In the genomic region with DNA sequence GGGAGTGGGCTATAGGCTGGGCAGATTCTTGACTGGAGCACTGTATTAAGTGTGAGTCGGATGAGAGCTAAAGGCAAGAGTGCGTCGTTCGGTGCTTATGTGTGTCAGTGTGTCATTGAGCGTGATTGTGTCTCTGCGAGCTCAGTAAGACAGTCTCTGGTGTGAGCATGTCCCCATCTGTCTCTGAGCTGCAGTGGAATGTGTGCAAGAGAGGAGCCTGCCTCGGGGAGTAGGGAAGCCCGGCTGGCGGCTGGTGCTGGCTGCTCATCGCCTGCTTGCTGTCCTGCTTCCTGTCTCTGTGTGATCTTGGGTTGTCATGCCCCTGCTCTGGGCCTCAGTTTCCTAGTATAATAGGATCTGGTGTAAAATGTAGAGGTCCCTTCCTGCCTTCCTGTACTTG, we compare ENCODE assay signal across 23 mouse cellular contexts. TPM values are rescaled to one million over a fixed set of nuclear protein-coding genes. Genes with fewer than 3 reads are reported as not detected.
A peak's percentile ranks its signal among the peaks of the same experiment; 100 is the strongest.
DNase-seq lines count a peak whose midpoint lies in the region; ATAC-seq and TF ChIP-seq lines count a peak whose summit lies in the region.
"Had no signal": no experiment of that assay in that cellular context is flagged by ENCODE, and none has a peak within 500 bp of the region (broad histone marks: within the 10 kb centered on the region; RNA-seq: fewer than 3 reads in every experiment).

No protein-coding gene starts in this region.

- no peak for TF ChIP-seq POLR2A in brain, embryonic 14.5 days (IDR thresholded peaks at IDR 0.05; ENCODE audit: borderline replicate concordance, extremely low read depth, insufficient read depth, insufficient read length, poor library complexity, severe bottlenecking)

- no peak overlapping the region for H3K9ac ChIP-seq in forebrain, embryonic 12.5 days
- no peak overlapping the region for H3K9ac ChIP-seq in midbrain, embryonic 14.5 days (replicated peaks; ENCODE audit: low read length)
- H3K9ac ChIP-seq in midbrain, postnatal 0 days (replicated peaks; ENCODE audit: low read length, poor library complexity, severe bottlenecking) = no peak overlapping the region
- H3K9ac ChIP-seq: embryonic facial prominence, embryonic 15.5 days; hindbrain, embryonic 14.5 days had no signal

- ATAC-seq in forebrain, embryonic 12.5 days (ENCODE audit: low FRiP score) = no peak
- peak; percentile 58; the same call in 1 of the 2 replicates for ATAC-seq in frontal cortex, adult (ENCODE audit: low TSS enrichment)
- ATAC-seq in midbrain, embryonic 14.5 days (ENCODE audit: low FRiP score, low TSS enrichment) = no peak
- no peak for ATAC-seq in midbrain, postnatal 0 days (ENCODE audit: low FRiP score)
- ATAC-seq: inflammation-experienced regulatory T-cells, adult 6 months; intestine, postnatal 0 days had no signal

- no peak overlapping the region for H3K4me2 ChIP-seq in forebrain, embryonic 12.5 days
- no peak overlapping the region for H3K4me2 ChIP-seq in midbrain, embryonic 14.5 days (ENCODE audit: low read length)
- no peak overlapping the region for H3K4me2 ChIP-seq in midbrain, postnatal 0 days (ENCODE audit: low read depth, low read length, poor library complexity, severe bottlenecking)
- H3K4me2 ChIP-seq: embryonic facial prominence, embryonic 15.5 days; hindbrain, embryonic 14.5 days had no signal

- TF ChIP-seq CTCF in midbrain, postnatal 0 days (IDR thresholded peaks at IDR 0.05) = no peak
- no peak for TF ChIP-seq CTCF in brain, embryonic 14.5 days (IDR thresholded peaks at IDR 0.05; ENCODE audit: borderline replicate concordance, extremely low read depth, insufficient read depth, insufficient read length)

- peaks cover 55% of the 10 kb centered on the region for H3K4me1 ChIP-seq in forebrain, embryonic 12.5 days
- peaks cover 35% of the 10 kb centered on the region for H3K4me1 ChIP-seq in forebrain, embryonic 10.5 days
- peaks cover 54% of the 10 kb centered on the region for H3K4me1 ChIP-seq in midbrain, embryonic 14.5 days (ENCODE audit: control insufficient read depth, insufficient read depth, low read length)
- H3K4me1 ChIP-seq in midbrain, postnatal 0 days (ENCODE audit: insufficient read depth, low read length) = peaks cover 45% of the 10 kb centered on the region

- no peaks in the 10 kb centered on the region for H3K9me3 ChIP-seq in forebrain, embryonic 12.5 days
- H3K9me3 ChIP-seq in forebrain, embryonic 10.5 days = no peaks in the 10 kb centered on the region
- no peaks in the 10 kb centered on the region for H3K9me3 ChIP-seq in midbrain, embryonic 14.5 days (ENCODE audit: control insufficient read depth, low read length)
- no peaks in the 10 kb centered on the region for H3K9me3 ChIP-seq in midbrain, postnatal 0 days (ENCODE audit: low read length)
- H3K9me3 ChIP-seq: embryonic facial prominence, embryonic 15.5 days; heart, embryonic 10.5 days had no signal

- H3K36me3 ChIP-seq in forebrain, embryonic 12.5 days (replicated peaks) = no peaks in the 10 kb centered on the region
- H3K36me3 ChIP-seq in forebrain, embryonic 10.5 days (replicated peaks) = no peaks in the 10 kb centered on the region
- H3K36me3 ChIP-seq in midbrain, embryonic 14.5 days (ENCODE audit: control insufficient read depth, insufficient read depth, low read length) = no peaks in the 10 kb centered on the region
- H3K36me3 ChIP-seq in midbrain, postnatal 0 days (ENCODE audit: insufficient read depth, low read length) = no peaks in the 10 kb centered on the region
- H3K36me3 ChIP-seq: embryonic facial prominence, embryonic 15.5 days; heart, embryonic 10.5 days had no signal

- no peak for DNase-seq in forebrain, embryonic 10.5 days (ENCODE audit: extremely low spot score, low spot score)
- DNase-seq in frontal cortex, postnatal 25 days (ENCODE audit: low spot score in 2 of 2) = no peak
- DNase-seq in midbrain, embryonic 14.5 days = no peak
- DNase-seq in midbrain, postnatal 0 days (ENCODE audit: low spot score) = no peak
- DNase-seq in brain, embryonic 14.5 days (ENCODE audit: low read depth) = peak; percentile 54
- no peak for DNase-seq in right cerebral cortex, postnatal 4 days
- DNase-seq: adrenal gland, postnatal 10 days; cerebellum, adult 8-10 months; cerebellum, postnatal 14 days; embryo, embryonic 11 days; gastrocnemius, postnatal 10 days; heart, adult 18-20 months; heart, postnatal 10 days; heart, postnatal 4 days had no signal

- 0 out of 2 replicates have a peak overlapping the region, but pooled peaks have one; percentile 4 for H3K27ac ChIP-seq in forebrain, embryonic 12.5 days
- no peak overlapping the region for H3K27ac ChIP-seq in forebrain, embryonic 10.5 days
- peak overlapping the region; percentile 37; the same call in 1 of the 2 replicates for H3K27ac ChIP-seq in midbrain, embryonic 14.5 days (replicated peaks; ENCODE audit: low read depth, low read length)
- no peak overlapping the region for H3K27ac ChIP-seq in midbrain, postnatal 0 days (ENCODE audit: low read depth, low read length)
- H3K27ac ChIP-seq: embryonic facial prominence, embryonic 15.5 days; heart, embryonic 10.5 days; hindbrain, embryonic 14.5 days had no signal

- 81% methylated on average over 10 of the region's 10 CpGs for WGBS in forebrain, embryonic 12.5 days
- 76% methylated on average over 10 of the region's 10 CpGs for WGBS in forebrain, embryonic 10.5 days
- WGBS in midbrain, embryonic 14.5 days = 65% methylated on average over 10 of the region's 10 CpGs
- 66% methylated on average over 10 of the region's 10 CpGs for WGBS in midbrain, postnatal 0 days

- no peak overlapping the region for H3K4me3 ChIP-seq in forebrain, embryonic 12.5 days (replicated peaks)
- no peak overlapping the region for H3K4me3 ChIP-seq in forebrain, embryonic 10.5 days
- no peak overlapping the region for H3K4me3 ChIP-seq in midbrain, embryonic 14.5 days (replicated peaks; ENCODE audit: low read depth, low read length)
- H3K4me3 ChIP-seq in midbrain, postnatal 0 days (ENCODE audit: low read depth, low read length) = no peak overlapping the region
- H3K4me3 ChIP-seq: embryonic facial prominence, embryonic 15.5 days; erythroblast, embryonic 14.5 days; heart, embryonic 10.5 days had no signal

- peaks cover 6% of the 10 kb centered on the region for H3K27me3 ChIP-seq in forebrain, embryonic 12.5 days
- peaks cover 28% of the 10 kb centered on the region for H3K27me3 ChIP-seq in forebrain, embryonic 10.5 days (ENCODE audit: poor library complexity, severe bottlenecking)
- H3K27me3 ChIP-seq in midbrain, embryonic 14.5 days (ENCODE audit: control insufficient read depth, insufficient read depth, low read length) = no peaks in the 10 kb centered on the region
- H3K27me3 ChIP-seq in midbrain, postnatal 0 days (ENCODE audit: insufficient read depth, low read length) = no peaks in the 10 kb centered on the region
- H3K27me3 ChIP-seq: embryonic facial prominence, embryonic 15.5 days had no signal

RNA-seq across cellular contexts. Expression of gene Nrxn2, which starts 24.5 kb away (rescaled TPM):
- 17.1 and 17.6 TPM in 2 replicates for polyA plus RNA-seq in forebrain, embryonic 12.5 days (2016; fragmentation: Nextera tagmentation; extraction: Ambion mirVana)
- 2.8 and 3.1 TPM in 2 replicates for polyA plus RNA-seq in forebrain, embryonic 10.5 days (2016; fragmentation: Nextera tagmentation; extraction: Ambion mirVana)
- 54.1 and 105 TPM in 2 replicates for polyA plus RNA-seq in midbrain, embryonic 14.5 days (2014; fragmentation: Nextera tagmentation; extraction: Ambion mirVana)
- 382 and 409 TPM in 2 replicates for total RNA-seq in midbrain, postnatal 0 days (2014; rRNA removed)
- 74.3 and 75.7 TPM in 2 replicates for polyA plus RNA-seq in midbrain, postnatal 0 days (2015; fragmentation: Nextera tagmentation; extraction: Ambion mirVana)
- polyA plus RNA-seq in brain, embryonic 14.5 days (2012; rRNA removed) = 159 and 311 TPM in 2 replicates
- total RNA-seq: common myeloid progenitor, adult 5-6 weeks had no signal

RNA-seq across cellular contexts. Expression of gene Rasgrp2, which starts 43.9 kb away (rescaled TPM):
- polyA plus RNA-seq in forebrain, embryonic 12.5 days (2016; fragmentation: Nextera tagmentation; extraction: Ambion mirVana) = 13.1 and 15.1 TPM in 2 replicates
- polyA plus RNA-seq in forebrain, embryonic 10.5 days (2016; fragmentation: Nextera tagmentation; extraction: Ambion mirVana) = 15.6 and 17.0 TPM in 2 replicates
- polyA plus RNA-seq in midbrain, embryonic 14.5 days (2014; fragmentation: Nextera tagmentation; extraction: Ambion mirVana) = 32.9 and 58.5 TPM in 2 replicates
- total RNA-seq in midbrain, postnatal 0 days (2014; rRNA removed) = 250 and 291 TPM in 2 replicates
- polyA plus RNA-seq in midbrain, postnatal 0 days (2015; fragmentation: Nextera tagmentation; extraction: Ambion mirVana) = 232 and 264 TPM in 2 replicates
- polyA plus RNA-seq in brain, embryonic 14.5 days (2012; rRNA removed) = 46.0 and 53.1 TPM in 2 replicates

RNA-seq across cellular contexts. Expression of gene Pygm, which starts 58.8 kb away (rescaled TPM):
- polyA plus RNA-seq in forebrain, embryonic 12.5 days (2016; fragmentation: Nextera tagmentation; extraction: Ambion mirVana) = 0.78 and 1.5 TPM in 2 replicates
- polyA plus RNA-seq in forebrain, embryonic 10.5 days (2016; fragmentation: Nextera tagmentation; extraction: Ambion mirVana) = 0.83 and 2.0 TPM in 2 replicates
- polyA plus RNA-seq in midbrain, embryonic 14.5 days (2014; fragmentation: Nextera tagmentation; extraction: Ambion mirVana) = 2.0 and 2.9 TPM in 2 replicates
- total RNA-seq in midbrain, postnatal 0 days (2014; rRNA removed) = 16.4 and 25.8 TPM in 2 replicates
- 11.7 and 13.2 TPM in 2 replicates for polyA plus RNA-seq in midbrain, postnatal 0 days (2015; fragmentation: Nextera tagmentation; extraction: Ambion mirVana)
- 2.1 and 2.9 TPM in 2 replicates for polyA plus RNA-seq in brain, embryonic 14.5 days (2012; rRNA removed)

Comparison
In these comparisons a context has a peak if more than half of its experiments do, and no peak if none do; other contexts are left out.
1. H3K27ac ChIP-seq: peak in forebrain, embryonic 12.5 days (single experiment) and midbrain, embryonic 14.5 days (single experiment); none in forebrain, embryonic 10.5 days (single experiment) and midbrain, postnatal 0 days (single experiment).